Mouse (Mus musculus): ENCODE results near the gene Irf6.

Gene Irf6

GRCm38 (mm10) chr1:193156316-193157110 is 3.6 kb downstream of the Irf6 start:
- DNase-seq (ENCODE audit: low read depth, low spot score): no peak

GRCm38 (mm10) chr1:193157111-193157492 is 4.2 kb downstream of the Irf6 start:
- no peak for DNase-seq (ENCODE audit: low read depth, low spot score)

GRCm38 (mm10) chr1:193159163-193159562 is 6.3 kb downstream of the Irf6 start:
- DNase-seq (ENCODE audit: low read depth, low spot score): no peak

DNA sequence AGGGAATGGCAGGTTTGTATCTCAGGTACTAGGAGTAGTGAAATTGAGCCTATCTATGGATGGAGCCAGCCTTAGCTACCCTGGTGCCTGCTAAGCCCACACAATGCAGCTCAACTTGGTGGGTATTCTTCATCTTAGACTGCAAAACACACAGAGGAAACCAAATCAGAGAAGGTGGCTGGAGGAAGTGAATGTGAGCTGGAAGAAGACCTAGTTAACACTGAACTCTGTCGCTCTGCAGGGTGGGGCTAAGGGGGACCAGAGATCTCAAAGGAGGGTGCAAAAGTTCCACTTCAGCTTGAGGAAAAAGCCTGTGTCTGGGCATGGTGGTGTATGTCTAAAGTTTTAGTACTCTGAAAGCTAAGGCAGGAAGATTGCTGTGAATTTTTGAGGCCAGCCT is 6.7 kb downstream of the Irf6 start:
- DNase-seq (ENCODE audit: low read depth, low spot score): no peak

DNA sequence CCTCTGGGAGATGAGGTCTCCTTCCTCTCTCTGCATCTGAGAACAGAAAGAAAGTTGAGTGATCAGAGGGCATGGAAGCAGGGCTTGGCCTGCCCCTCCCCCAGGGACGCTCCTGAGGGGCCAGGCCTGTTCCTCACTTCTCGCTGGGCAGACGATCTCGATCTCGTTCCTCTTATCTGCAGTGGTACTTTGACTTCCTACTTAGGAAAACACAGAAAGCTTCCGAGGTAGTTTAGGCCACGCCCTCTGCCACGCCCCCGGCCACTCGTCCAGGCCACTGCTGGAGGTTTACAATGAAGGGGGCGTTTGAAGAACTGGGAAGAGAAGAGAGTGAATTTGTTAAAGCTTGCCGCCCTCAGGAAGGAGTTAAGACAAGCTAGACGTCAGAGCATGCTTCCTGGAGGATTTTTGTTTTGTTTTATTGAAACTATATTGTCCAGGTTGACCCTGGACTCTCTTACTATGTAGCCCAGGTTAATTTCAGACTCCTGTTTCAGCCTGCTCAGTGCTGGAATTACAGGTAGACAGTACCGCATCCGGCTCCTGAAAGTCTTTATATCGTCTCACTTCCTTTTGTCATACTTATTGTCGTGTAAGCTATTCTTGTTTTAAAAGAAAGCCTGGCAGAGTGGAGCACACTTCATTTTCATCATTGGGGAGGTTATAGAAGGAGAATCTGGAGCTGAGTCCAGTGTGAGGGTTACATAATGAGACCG is 7.6 kb downstream of the Irf6 start:
- peak; percentile 20 for DNase-seq (ENCODE audit: low read depth, low spot score)

DNA sequence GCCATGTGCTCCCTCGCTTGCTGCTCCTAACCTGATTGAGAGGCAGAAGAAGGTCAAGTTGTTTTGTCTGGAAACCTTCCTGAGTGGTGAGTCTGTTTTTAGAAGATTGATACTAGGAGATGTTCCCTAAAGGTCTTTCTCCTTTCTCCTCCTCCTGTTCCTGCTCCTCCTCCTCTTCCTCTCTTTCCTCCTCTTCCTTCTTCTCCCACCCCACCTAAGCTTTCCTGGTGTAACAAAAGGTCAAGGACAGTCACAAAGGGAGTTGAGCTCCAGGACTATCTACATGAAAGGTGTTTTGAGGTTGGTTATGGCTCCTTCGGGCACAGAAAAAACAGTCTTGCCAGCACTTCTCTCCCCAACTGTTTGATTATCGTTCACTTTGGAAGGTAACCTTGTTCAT is 14.8 kb downstream of the Irf6 start, which contains the start of gene A130010J15Rik:
Gene A130010J15Rik, plus strand, starts transcription at position 301 of the 400 bp plus-strand sequence.
- DNase-seq (ENCODE audit: low read depth, low spot score): no peak

DNA sequence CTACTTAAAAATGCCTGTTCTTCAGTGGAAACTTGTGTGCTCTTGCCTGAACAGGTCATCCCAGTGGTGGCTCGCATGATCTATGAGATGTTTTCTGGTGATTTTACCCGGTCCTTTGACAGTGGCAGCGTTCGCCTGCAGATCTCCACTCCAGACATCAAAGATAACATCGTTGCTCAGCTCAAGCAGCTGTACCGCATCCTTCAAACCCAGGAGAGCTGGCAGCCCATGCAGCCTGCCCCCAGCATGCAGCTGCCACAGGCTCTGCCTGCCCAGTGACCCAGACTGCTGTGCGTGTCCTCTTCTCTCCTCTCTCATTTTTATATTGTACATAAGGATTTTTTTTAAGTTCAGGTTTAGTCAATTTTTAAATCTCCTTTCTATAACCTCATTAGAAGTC is 16.3 kb downstream of the Irf6 start:
- DNase-seq (ENCODE audit: low read depth, low spot score): no peak

DNA sequence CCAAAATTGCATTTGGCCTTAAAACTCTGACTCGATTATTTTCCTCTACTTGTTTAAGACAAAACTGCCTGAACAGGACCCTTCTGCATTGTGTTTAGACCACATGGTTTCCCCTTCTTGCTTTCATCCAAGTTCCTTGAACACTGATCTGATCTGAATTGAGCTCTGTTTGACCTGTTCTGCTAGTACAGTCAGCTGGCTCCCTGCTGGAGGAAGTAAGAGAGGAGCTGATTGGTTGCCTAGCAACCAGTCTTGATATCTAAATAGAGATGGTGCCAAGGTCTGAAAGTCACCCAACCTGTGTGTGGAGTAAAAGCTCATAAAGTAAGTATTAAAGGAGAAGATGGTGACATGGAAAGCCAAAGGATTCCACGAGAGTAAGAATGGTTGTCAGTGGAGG is 16.9 kb downstream of the Irf6 start:
- no peak for DNase-seq (ENCODE audit: low read depth, low spot score)

DNA sequence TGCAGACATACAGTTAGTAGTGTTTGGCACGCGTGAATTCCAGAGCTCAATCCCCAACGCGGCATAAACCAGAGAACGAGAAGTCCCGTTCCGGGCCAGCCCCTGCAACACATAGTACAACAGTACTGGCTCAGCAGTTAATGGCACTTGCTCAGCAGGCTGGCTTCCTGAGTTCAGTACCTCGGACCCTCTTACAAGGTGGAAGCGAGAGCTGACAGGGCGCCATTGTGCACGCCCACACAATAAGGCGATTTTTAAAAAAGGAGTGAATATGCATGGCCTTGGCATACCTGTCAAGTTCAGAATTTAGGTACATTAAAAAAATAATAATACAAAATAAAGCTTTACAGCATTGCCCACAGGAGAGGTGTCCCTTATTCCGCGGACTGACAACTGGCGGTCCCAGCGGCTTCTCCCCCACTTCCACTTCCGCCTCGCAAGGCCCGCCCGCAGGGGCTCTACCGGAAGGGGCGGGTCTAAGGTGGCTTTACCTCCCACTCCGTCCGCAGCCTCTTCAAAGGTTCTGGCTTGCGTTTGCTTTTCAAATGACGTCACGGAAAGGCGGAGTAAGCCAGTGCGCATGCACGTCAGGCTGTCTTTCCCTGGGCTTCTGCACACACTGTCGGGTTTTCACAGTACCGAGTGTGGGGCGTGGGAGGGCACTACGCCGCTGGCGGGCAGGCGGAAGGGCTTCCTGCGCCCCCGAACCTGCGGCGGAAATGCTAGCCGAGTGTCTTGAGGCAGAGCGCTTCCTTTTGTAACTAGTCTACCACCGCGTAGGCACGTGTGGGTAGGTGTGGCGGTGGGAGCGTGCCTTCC is 20.3 kb downstream of the Irf6 start:
- peak; percentile 99 for DNase-seq (ENCODE audit: low read depth, low spot score)

DNA sequence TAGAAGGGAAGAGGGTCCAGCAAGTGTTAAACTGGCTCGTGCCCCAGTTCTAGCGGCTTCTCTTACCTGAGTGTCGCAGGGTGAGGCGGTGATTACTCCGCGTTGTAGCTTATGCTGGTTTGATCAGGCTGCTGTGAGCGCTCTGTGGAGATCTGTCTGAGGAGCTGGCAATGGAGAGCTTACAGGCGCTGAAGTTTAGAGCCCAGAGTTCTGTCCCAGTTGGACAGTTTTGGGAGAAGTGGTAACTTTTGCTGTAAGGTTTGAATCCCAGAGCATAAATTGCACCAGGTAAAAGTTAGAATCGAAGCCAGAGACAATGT is 20.9 kb downstream of the Irf6 start:
- no peak for DNase-seq (ENCODE audit: low read depth, low spot score)

- no peak for DNase-seq (ENCODE audit: low read depth, low spot score)
Observed at GRCm38 (mm10) chr1:193174143-193174733, 21.3 kb downstream of the Irf6 start.

GRCm38 (mm10) chr1:193181104-193181503 is 28.2 kb downstream of the Irf6 start:
- DNase-seq (ENCODE audit: low read depth, low spot score): no peak

DNA sequence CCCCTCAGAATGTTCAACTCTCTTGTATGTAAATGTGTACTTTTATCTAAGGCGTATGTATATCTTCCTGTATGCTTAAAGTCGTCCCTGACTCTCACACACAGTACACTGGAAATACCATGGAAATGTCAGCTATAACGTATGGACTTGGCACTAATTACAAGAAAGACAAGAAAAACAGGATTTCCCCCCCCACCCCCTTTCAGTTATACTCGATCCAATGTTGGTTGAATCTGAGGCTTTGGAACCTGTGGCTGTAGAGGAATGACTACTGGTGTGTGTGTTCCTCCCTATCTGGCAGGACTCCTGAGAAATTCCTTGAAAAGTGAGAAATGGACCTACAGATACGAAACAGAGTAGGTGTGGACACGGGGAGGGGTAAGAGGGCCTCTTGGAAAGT is 35.3 kb downstream of the Irf6 start:
- DNase-seq (ENCODE audit: low read depth, low spot score): no peak

DNA sequence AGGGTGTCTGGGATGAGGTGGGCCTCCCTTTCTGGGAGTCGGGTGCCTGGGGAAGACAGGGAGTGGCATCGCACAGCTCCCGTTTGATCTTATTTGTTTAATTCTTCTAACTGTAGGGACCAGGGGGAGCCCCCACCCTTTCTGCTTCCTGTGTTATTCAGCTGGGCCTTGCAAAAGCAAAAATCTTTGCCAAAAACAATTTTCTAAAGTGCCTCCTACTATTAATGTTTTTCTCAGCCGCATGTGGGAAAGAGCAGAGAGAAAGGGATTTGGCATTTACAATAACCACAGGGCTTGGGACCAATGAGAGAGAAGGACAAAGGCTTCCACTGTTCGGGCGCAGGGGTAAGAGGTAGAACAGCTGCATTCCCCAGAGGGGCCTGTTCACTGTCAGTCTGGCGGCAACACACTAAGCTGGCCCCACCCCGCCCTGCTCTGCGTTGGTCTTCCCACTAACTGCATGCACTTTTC is 36.3 kb downstream of the Irf6 start:
- peak; percentile 20 for DNase-seq (ENCODE audit: low read depth, low spot score)

GRCm38 (mm10) chr1:193189771-193190170 is 36.9 kb downstream of the Irf6 start:
- DNase-seq (ENCODE audit: low read depth, low spot score): no peak

DNA sequence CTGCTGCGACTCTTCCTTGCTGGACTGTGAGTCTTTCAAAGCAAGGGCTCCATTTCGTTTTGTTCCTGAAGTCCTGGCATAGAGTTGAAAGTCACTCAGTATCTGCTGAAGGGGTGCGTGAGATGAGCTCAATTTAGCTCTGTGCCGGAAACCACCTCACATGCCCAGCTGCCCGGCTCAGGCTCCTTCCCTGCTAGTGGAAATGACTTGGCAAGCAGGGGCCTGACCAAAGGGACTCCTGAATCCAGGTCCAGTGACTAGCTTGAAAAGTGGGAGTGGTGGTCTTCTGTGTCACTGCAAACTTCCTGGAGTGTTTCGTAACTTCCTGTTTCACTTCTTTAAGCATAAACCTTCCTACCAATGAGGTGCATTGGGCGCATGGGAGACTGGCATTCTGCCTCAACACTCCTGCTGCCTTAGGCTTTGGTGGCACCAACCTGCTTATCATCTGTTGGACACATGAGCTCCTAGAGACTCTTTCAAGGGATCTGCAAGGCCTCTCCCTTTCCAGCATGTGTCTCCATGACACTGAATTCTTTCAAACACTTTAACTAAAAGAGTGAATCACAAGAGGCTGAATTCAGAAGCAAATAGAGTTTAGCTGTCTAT is 38.9 kb downstream of the Irf6 start:
- DNase-seq (ENCODE audit: low read depth, low spot score): no peak

DNA sequence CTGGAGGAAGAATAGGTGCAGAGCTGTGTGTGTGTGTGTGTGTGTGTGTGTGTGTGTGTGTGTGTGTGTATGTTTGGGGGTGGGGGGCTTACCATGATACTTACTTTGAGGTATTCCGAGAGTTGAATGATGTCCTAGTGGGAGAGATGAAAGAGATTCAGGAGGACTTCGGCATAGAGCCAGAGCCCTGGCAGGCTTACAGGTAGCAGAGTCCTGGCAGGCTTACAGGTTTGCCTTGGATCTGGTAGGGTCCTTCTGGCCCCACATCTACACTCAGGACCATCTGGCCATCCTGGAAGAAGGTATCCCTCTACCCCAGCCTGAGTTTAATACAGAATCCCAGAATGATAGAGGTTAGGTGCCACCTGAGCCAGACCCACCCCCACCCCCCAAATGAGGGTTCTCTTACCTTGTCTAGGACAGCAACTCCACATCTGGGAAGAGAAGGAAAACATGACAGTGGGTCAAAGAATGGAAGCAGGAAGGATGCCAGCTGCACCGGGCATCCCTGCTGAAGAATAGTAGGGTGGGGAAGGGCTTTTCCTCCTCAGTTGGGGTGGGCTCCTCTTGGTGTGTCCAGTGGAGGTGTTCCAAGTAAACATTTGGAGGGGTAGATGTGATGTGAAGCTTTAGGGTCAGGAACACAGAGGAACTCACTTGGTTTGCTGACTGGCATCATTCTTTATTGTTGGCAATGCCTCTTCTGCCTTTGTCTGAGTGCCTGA is 41.7 kb downstream of the Irf6 start:
- DNase-seq (ENCODE audit: low read depth, low spot score): no peak

- no peak for DNase-seq (ENCODE audit: low read depth, low spot score)
Observed at GRCm38 (mm10) chr1:193195169-193195810, 42.4 kb downstream of the Irf6 start.

GRCm38 (mm10) chr1:193197494-193198205 is 44.7 kb downstream of the Irf6 start:
- DNase-seq (ENCODE audit: low read depth, low spot score): no peak

- DNase-seq (ENCODE audit: low read depth, low spot score): no peak
Observed at GRCm38 (mm10) chr1:193198312-193198711, 45.4 kb downstream of the Irf6 start.
